Mouse (Mus musculus): ENCODE measurements at regions not wholly inside any gene's neighbourhood (a gene's known extent, or its start where the extent isn't known, plus 50 kb on each side); places are given as distances from the start of the nearest gene placed in this dataset.
A peak's percentile ranks its signal among the peaks of the same experiment; 100 is the strongest.
"Not testable (repeated sequence)": the region's sequence is repeated elsewhere in the genome, so short reads cannot be mapped to it uniquely, and the experiment has no call there.

GRCm38 (mm10) chr4:44424831-44425704 lies 124.4 kb downstream of the Melk start:
- Histone ChIP-seq H3K4me1 (ENCODE audit: control insufficient read depth, insufficient read depth, low read length) (no peaks in the 10 kb centered on the region), H3K4me3 (replicated peaks; ENCODE audit: insufficient read depth, low read depth, low read length) (peak overlapping the region; percentile 20), H3K27me3 (ENCODE audit: control insufficient read depth, insufficient read depth, low read length) (peaks cover 9% of the 10 kb centered on the region; the same call in 1 of the 2 replicates), H3K27ac (ENCODE audit: insufficient read depth, low read length) (no peak overlapping the region)
- no peak for TF ChIP-seq POLR2A (IDR thresholded peaks at IDR 0.05; ENCODE audit: borderline replicate concordance, insufficient read depth, low read length)
- no peak for TF ChIP-seq CTCF (IDR thresholded peaks at IDR 0.05; ENCODE audit: borderline replicate concordance, insufficient read depth, low read depth, low read length)
- DNase-seq = peak in 1 of 2 experiments; percentile 12
- WGBS = 2% methylated on average over 55 of the region's 56 CpGs

DNA sequence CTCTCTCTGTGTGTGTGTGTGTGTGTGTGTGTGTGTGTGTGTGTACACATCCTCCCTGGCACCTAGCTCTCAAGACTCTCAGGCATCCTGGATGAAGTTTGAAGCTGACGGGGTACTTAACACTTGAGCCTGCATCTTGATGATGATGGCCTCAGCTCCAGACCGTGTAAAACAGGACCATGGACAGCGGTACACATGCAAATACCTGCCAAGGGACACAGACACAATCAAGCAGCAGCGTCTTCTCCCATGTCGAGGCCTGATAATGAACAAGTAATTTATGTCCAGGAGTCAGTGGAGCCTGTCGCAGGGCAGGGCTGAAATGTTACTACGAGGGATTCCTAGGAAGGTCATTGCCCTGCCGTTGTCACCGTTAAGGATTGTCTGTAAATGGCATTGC lies 133.9 kb downstream of the Melk start:
- no peak overlapping the region for H3K27ac ChIP-seq (ENCODE audit: insufficient read depth, low read length)
- H3K27me3 ChIP-seq (ENCODE audit: control insufficient read depth, insufficient read depth, low read length) = no peaks in the 10 kb centered on the region
- H3K4me3 ChIP-seq (replicated peaks; ENCODE audit: insufficient read depth, low read depth, low read length) = no peak overlapping the region
- H3K4me1 ChIP-seq (ENCODE audit: control insufficient read depth, insufficient read depth, low read length) = no peaks in the 10 kb centered on the region; the same call in 1 of the 2 replicates
- TF ChIP-seq POLR2A (IDR thresholded peaks at IDR 0.05; ENCODE audit: borderline replicate concordance, insufficient read depth, low read length) = no peak
- no peak for TF ChIP-seq CTCF (IDR thresholded peaks at IDR 0.05; ENCODE audit: borderline replicate concordance, insufficient read depth, low read depth, low read length)
- no peak for DNase-seq
- 44% methylated on average over 9 of the region's 9 CpGs for WGBS

DNA sequence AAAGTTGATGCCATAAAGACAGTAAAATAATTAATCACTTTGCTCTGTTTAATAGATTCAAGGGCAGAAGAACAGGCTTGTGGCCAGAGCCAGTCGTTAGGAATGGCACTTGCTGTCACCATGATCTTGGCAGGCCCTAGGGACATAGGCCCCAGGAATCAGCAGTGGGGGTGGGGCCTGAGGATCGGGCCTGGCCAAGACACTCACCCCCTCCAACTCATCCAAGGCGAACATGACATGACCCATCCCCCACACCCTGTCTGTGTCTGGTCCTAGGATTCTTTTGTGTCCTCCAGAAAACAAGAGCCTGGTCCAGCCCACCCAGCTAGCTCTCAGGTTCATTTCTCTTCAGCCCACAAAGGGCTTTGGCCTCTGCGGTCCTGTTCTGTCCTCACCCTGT lies 144.8 kb downstream of the Melk start:
- Histone ChIP-seq H3K4me3 (replicated peaks; ENCODE audit: insufficient read depth, low read depth, low read length) (no peak overlapping the region), H3K4me1 (ENCODE audit: control insufficient read depth, insufficient read depth, low read length) (no peaks in the 10 kb centered on the region), H3K27me3 (ENCODE audit: control insufficient read depth, insufficient read depth, low read length) (no peaks in the 10 kb centered on the region), H3K27ac (ENCODE audit: insufficient read depth, low read length) (no peak overlapping the region)
- DNase-seq = no peak
- TF ChIP-seq CTCF (IDR thresholded peaks at IDR 0.05; ENCODE audit: borderline replicate concordance, insufficient read depth, low read depth, low read length) (no peak), POLR2A (IDR thresholded peaks at IDR 0.05; ENCODE audit: borderline replicate concordance, insufficient read depth, low read length) (no peak)
- WGBS = 13% methylated on average over 4 of the region's 4 CpGs

DNA sequence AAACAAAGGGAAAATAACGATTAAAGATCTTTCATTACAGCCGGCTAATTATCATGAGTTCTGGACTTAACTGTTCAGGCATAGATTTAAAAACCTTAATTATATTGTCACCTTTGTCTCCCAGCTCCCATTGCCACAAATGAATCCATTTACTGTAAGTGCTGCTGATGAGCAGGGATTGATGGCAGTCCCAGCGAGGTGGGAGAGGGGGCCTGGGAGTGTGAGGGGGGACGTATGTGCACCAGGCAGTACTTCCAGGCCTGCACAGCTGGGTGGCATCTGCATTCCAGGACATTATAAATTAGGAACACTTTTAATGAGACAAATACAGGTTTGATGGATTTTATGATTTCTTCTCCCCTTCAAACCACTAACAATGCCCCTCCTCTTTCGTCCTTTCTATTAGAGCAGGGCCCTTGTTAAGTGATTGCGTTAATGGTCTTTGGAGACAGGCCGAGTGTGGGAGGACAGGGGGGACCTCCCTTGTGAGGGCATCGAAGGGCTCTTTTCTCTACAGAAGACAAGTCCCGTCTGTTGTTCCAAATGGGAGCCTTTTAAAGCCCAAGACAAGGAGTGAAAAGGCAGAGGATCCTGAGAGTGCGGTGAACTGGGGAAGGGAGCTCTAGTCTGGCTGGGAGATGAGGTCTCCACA lies 150.3 kb downstream of the Melk start:
- no peak for DNase-seq
- no peak overlapping the region for H3K27ac ChIP-seq (ENCODE audit: insufficient read depth, low read length)
- H3K4me3 ChIP-seq (replicated peaks; ENCODE audit: insufficient read depth, low read depth, low read length) = no peak overlapping the region
- TF ChIP-seq CTCF (IDR thresholded peaks at IDR 0.05; ENCODE audit: borderline replicate concordance, insufficient read depth, low read depth, low read length) = no peak
- no peak for TF ChIP-seq POLR2A (IDR thresholded peaks at IDR 0.05; ENCODE audit: borderline replicate concordance, insufficient read depth, low read length)
- H3K27me3 ChIP-seq (ENCODE audit: control insufficient read depth, insufficient read depth, low read length) = no peaks in the 10 kb centered on the region
- 76% methylated on average over 10 of the region's 10 CpGs for WGBS
- H3K4me1 ChIP-seq (ENCODE audit: control insufficient read depth, insufficient read depth, low read length) = no peaks in the 10 kb centered on the region

DNA sequence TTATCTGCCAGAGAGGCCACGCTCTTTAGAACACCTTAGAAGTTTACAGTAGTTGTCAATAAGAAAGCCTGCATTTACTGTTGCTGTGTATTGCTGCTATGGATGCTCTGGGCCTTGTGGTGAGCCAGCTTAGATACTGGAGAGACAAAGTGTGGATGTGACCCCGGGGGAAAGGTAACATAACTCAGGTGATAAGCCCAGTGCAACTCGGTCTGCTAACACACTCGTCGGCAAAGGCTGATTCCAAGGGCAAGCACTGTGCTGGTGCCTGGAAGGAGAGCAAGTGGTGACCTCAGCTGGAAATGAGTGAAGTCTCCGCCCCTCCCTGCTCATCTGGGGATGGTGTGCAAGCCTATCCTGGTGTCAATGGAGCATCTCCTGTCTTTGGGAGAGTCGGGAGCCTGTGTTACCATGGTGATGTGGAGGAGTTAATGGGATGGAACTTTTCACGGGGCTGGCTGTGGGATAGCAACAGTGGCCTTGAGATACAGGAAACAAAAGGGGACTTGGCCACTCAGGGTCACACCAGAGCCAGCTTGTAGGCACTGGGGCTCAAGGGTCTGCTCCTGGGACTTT lies 151.5 kb downstream of the Melk start:
- 50% methylated on average over 8 of the region's 8 CpGs for WGBS
- no peak for TF ChIP-seq CTCF (IDR thresholded peaks at IDR 0.05; ENCODE audit: borderline replicate concordance, insufficient read depth, low read depth, low read length)
- no peak for TF ChIP-seq POLR2A (IDR thresholded peaks at IDR 0.05; ENCODE audit: borderline replicate concordance, insufficient read depth, low read length)

DNA sequence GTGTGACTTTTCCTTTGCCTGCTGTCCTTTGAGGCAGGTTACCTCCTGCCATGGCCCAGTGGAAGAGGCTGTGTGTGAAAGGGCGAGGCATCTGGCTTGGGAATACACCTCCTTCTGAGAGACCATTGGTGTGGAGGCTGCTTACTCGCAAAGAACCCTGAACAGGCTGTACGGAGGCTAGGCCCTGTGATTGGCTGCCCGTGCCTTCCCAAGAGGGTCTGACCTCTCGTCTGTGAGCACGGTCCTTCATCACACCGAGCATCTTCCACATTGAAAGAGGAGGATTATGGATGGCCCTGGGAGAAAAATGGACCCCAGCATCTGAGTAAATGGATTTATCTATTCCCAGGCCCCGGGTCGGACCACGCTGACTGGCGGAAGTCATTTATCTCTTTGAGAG lies 152.9 kb downstream of the Melk start:
- WGBS = 93% methylated on average over 11 of the region's 11 CpGs
- no peak for DNase-seq
- Histone ChIP-seq H3K4me1 (ENCODE audit: control insufficient read depth, insufficient read depth, low read length) (no peaks in the 10 kb centered on the region), H3K27ac (ENCODE audit: insufficient read depth, low read length) (no peak overlapping the region), H3K27me3 (ENCODE audit: control insufficient read depth, insufficient read depth, low read length) (no peaks in the 10 kb centered on the region), H3K4me3 (replicated peaks; ENCODE audit: insufficient read depth, low read depth, low read length) (no peak overlapping the region)
- no peak for TF ChIP-seq CTCF (IDR thresholded peaks at IDR 0.05; ENCODE audit: borderline replicate concordance, insufficient read depth, low read depth, low read length)
- no peak for TF ChIP-seq POLR2A (IDR thresholded peaks at IDR 0.05; ENCODE audit: borderline replicate concordance, insufficient read depth, low read length)

More for the DNA sequence above, 151.5 kb downstream of the Melk start:
- Histone ChIP-seq H3K27ac (ENCODE audit: insufficient read depth, low read length) (no peak overlapping the region), H3K4me3 (replicated peaks; ENCODE audit: insufficient read depth, low read depth, low read length) (no peak overlapping the region), H3K4me1 (ENCODE audit: control insufficient read depth, insufficient read depth, low read length) (no peaks in the 10 kb centered on the region), H3K27me3 (ENCODE audit: control insufficient read depth, insufficient read depth, low read length) (no peaks in the 10 kb centered on the region)
- no peak for DNase-seq

DNA sequence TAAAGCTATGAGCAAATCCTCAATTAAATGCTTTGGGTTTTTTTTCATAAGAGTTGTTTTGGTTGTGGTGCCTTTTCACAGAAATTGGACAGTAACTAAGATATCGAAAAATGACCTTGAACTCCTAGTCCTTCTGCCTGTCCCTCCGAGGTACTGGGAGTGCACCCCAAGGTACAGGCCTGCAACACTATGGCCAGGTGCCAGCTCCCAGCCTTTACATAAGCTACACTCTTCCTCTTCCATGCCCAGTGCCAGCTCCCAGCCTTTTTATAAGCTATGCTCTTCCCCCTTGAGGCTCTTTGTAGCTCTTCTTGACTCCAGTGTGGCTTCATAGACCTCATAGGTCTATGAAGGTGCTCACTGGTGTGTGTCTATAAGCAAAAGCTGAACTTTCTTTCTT lies 155.2 kb downstream of the Melk start:
- Histone ChIP-seq H3K27ac (ENCODE audit: insufficient read depth, low read length) (no peak overlapping the region), H3K27me3 (ENCODE audit: control insufficient read depth, insufficient read depth, low read length) (no peaks in the 10 kb centered on the region), H3K4me1 (ENCODE audit: control insufficient read depth, insufficient read depth, low read length) (no peaks in the 10 kb centered on the region), H3K4me3 (replicated peaks; ENCODE audit: insufficient read depth, low read depth, low read length) (no peak overlapping the region)
- WGBS = 87% methylated on average over 2 of the region's 2 CpGs
- no peak for TF ChIP-seq POLR2A (IDR thresholded peaks at IDR 0.05; ENCODE audit: borderline replicate concordance, insufficient read depth, low read length)
- TF ChIP-seq CTCF (IDR thresholded peaks at IDR 0.05; ENCODE audit: borderline replicate concordance, insufficient read depth, low read depth, low read length) = no peak
- no peak for DNase-seq

- not testable (repeated sequence) for H3K27ac ChIP-seq (ENCODE audit: insufficient read depth, low read length); H3K27me3 ChIP-seq (ENCODE audit: control insufficient read depth, insufficient read depth, low read length); H3K4me3 ChIP-seq (replicated peaks; ENCODE audit: insufficient read depth, low read depth, low read length); DNase-seq; H3K4me1 ChIP-seq (ENCODE audit: control insufficient read depth, insufficient read depth, low read length)
- 93% methylated on average over 21 of the region's 21 CpGs for WGBS
These were observed 172.8 kb downstream of the Melk start for GRCm38 (mm10) chr4:44473511-44473910.

Data from cerebellum, adult 2 months (tissue).